Mouse (Mus musculus) CH12.LX (cell line): Measurements from ENCODE around the gene Pla2g4e. TPM values are rescaled to one million over a fixed set of nuclear protein-coding genes. Genes with fewer than 3 reads are reported as not detected.

ENCODE experiments used
- DNase-seq: peaks from one replicate; pipeline ENCODE4 v3.0.0-alpha.2; 2013; ENCODE audit errors: extremely low read depth
- H3K27ac ChIP-seq: 2 replicates; pipeline ENCODE4 v1.5.1; 2012; ENCODE audit warnings: low read depth, mild to moderate bottlenecking, control low read depth, moderate library complexity; ENCODE audit not compliant: insufficient read depth
- H3K27me3 ChIP-seq: replicated peaks from 2 replicates; pipeline ENCODE3; 2012; ENCODE audit warnings: inconsistent platforms
- H3K36me3 ChIP-seq, 2 experiments: replicated peaks in 1 of 2; 2 replicates each; pipeline versions ENCODE3 to v1.6.1; 2012; ENCODE audit warnings: inconsistent platforms in 1 of 2, low read length in 1 of 2, mild to moderate bottlenecking in 1 of 2, mixed read lengths in 1 of 2, moderate library complexity in 1 of 2; ENCODE audit not compliant: control insufficient read depth in 1 of 2, insufficient read depth in 1 of 2
- H3K4me1 ChIP-seq, 2 experiments: 2 replicates each; pipeline ENCODE4 v1.6.1; 2012; ENCODE audit warnings: inconsistent platforms in 1 of 2, moderate library complexity in 1 of 2; ENCODE audit not compliant: insufficient read depth in 2 of 2, control insufficient read depth in 1 of 2
- H3K4me2 ChIP-seq: 2 replicates; pipeline ENCODE4 v1.6.1; 2012; ENCODE audit warnings: low read depth, mild to moderate bottlenecking, control low read depth; ENCODE audit not compliant: poor library complexity, insufficient read depth, severe bottlenecking
- H3K4me3 ChIP-seq, 3 experiments: fragments of 150-350 bp in 1 of 3; sonication (generic) in 1 of 3; replicated peaks in 1 of 3; 2 replicates each; pipeline versions ENCODE3 to v1.5.1; 2011 to 2012; ENCODE audit warnings: low read depth in 2 of 3, low read length in 2 of 3, mild to moderate bottlenecking in 2 of 3, moderate library complexity in 2 of 3, control low read depth in 1 of 3, improper control_type of control experiment in 1 of 3, inconsistent platforms in 1 of 3, mixed read lengths in 1 of 3; ENCODE audit not compliant: poor library complexity in 1 of 3
- H3K79me2 ChIP-seq: replicated peaks from 2 replicates; pipeline ENCODE4 v1.6.1; 2012; ENCODE audit warnings: mild to moderate bottlenecking, moderate library complexity; ENCODE audit not compliant: control insufficient read depth, poor library complexity, insufficient read depth, severe bottlenecking; ENCODE audit errors: extremely low read depth
- H3K9ac ChIP-seq: 2 replicates; pipeline ENCODE4 v1.6.1; 2012; ENCODE audit warnings: low read depth, mild to moderate bottlenecking, control low read depth, moderate library complexity; ENCODE audit not compliant: insufficient read depth
- H3K9me3 ChIP-seq: replicated peaks from 2 replicates; pipeline ENCODE3; 2012; ENCODE audit warnings: low read length, inconsistent platforms, mixed read lengths
- CHD2 ChIP-seq: IDR thresholded peaks from 2 replicates; pipeline ENCODE4 v1.6.1; 2011; ENCODE audit warnings: low read length, improper control_type of control experiment
- CTCF ChIP-seq, 2 experiments: IDR thresholded peaks in 1 of 2; conservative IDR thresholded peaks in 1 of 2; 2 replicates each; pipeline ENCODE4 v1.5.1; 2011 to 2012; ENCODE audit warnings: low read depth in 2 of 2, low read length in 2 of 2, improper control_type of control experiment in 1 of 2, inconsistent platforms in 1 of 2, mild to moderate bottlenecking in 1 of 2, moderate library complexity in 1 of 2
- HCFC1 ChIP-seq: IDR thresholded peaks from 2 replicates; pipeline ENCODE4 v1.6.1; 2012; ENCODE audit warnings: low read depth, mild to moderate bottlenecking, inconsistent platforms, low read length, improper control_type of control experiment
- IRF4 ChIP-seq: IDR thresholded peaks from 2 replicates; pipeline ENCODE4 v1.6.1; 2014; ENCODE audit warnings: low read depth, mild to moderate bottlenecking, inconsistent platforms, low read length, improper control_type of control experiment
- JUN ChIP-seq: IDR thresholded peaks from 2 replicates; pipeline ENCODE4 v1.6.1; 2011; ENCODE audit warnings: low read depth, mild to moderate bottlenecking, low read length, improper control_type of control experiment, moderate library complexity; ENCODE audit not compliant: insufficient read depth
- JUND ChIP-seq: conservative IDR thresholded peaks from 2 replicates; pipeline ENCODE4 v1.6.1; 2011; ENCODE audit warnings: low read depth, low read length, improper control_type of control experiment
- KAT2A ChIP-seq: IDR thresholded peaks from 2 replicates; pipeline ENCODE4 v1.6.1; 2012; ENCODE audit warnings: low read length, improper control_type of control experiment, inconsistent platforms; ENCODE audit not compliant: insufficient replicate concordance
- MAX ChIP-seq: IDR thresholded peaks from 2 replicates; pipeline ENCODE4 v1.6.1; 2011; ENCODE audit warnings: low read length, improper control_type of control experiment
- MAZ ChIP-seq: IDR thresholded peaks from 2 replicates; pipeline ENCODE4 v1.6.1; 2012; ENCODE audit warnings: low read depth, mild to moderate bottlenecking, inconsistent platforms, low read length, improper control_type of control experiment, moderate library complexity
- MEF2A ChIP-seq: IDR thresholded peaks from 2 replicates; pipeline ENCODE4 v1.6.1; 2014; ENCODE audit warnings: low read depth, mild to moderate bottlenecking, inconsistent platforms, low read length, improper control_type of control experiment, borderline replicate concordance
- MXI1 ChIP-seq: IDR thresholded peaks from 2 replicates; pipeline ENCODE4 v1.6.1; 2011; ENCODE audit warnings: mild to moderate bottlenecking, low read depth, low read length, improper control_type of control experiment
- MYC ChIP-seq: IDR thresholded peaks from 2 replicates; pipeline ENCODE4 v1.6.1; 2011; ENCODE audit warnings: low read depth, mild to moderate bottlenecking, improper control_type of control experiment, low read length
- NELFE ChIP-seq: IDR thresholded peaks from 2 replicates; pipeline ENCODE4 v1.6.1; 2011; ENCODE audit warnings: low read depth, low read length, improper control_type of control experiment
- NRF1 ChIP-seq: IDR thresholded peaks from 2 replicates; pipeline ENCODE4 v1.6.1; 2014; ENCODE audit warnings: low read depth, mild to moderate bottlenecking, inconsistent platforms, low read length, improper control_type of control experiment, moderate library complexity
- POLR2A ChIP-seq: IDR thresholded peaks from 2 replicates; pipeline ENCODE4 v1.6.1; 2011; ENCODE audit warnings: low read depth, mild to moderate bottlenecking, improper control_type of control experiment, low read length
- RAD21 ChIP-seq: IDR thresholded peaks from 2 replicates; pipeline ENCODE4 v1.6.1; 2011; ENCODE audit warnings: low read depth, mild to moderate bottlenecking, low read length, improper control_type of control experiment, moderate library complexity
- TBP ChIP-seq: conservative IDR thresholded peaks from 2 replicates; pipeline ENCODE4 v1.6.1; 2011; ENCODE audit warnings: low read depth, low read length, improper control_type of control experiment
- USF1 ChIP-seq: IDR thresholded peaks from 2 replicates; pipeline ENCODE4 v1.6.1; 2014; ENCODE audit warnings: low read depth, mild to moderate bottlenecking, inconsistent platforms, low read length, improper control_type of control experiment
- USF2 ChIP-seq: conservative IDR thresholded peaks from 2 replicates; pipeline ENCODE4 v1.6.1; 2011; ENCODE audit warnings: low read depth, low read length, improper control_type of control experiment
- ZC3H11A ChIP-seq: IDR thresholded peaks from 2 replicates; pipeline ENCODE4 v1.6.1; 2012; ENCODE audit warnings: low read depth, mild to moderate bottlenecking, inconsistent platforms, low read length, improper control_type of control experiment
- ZMIZ1 ChIP-seq: IDR thresholded peaks from 2 replicates; pipeline ENCODE4 v1.6.1; 2012; ENCODE audit warnings: low read depth, mild to moderate bottlenecking, inconsistent platforms, low read length, improper control_type of control experiment
- ZNF384 ChIP-seq: IDR thresholded peaks from 2 replicates; pipeline ENCODE4 v1.6.1; 2012; ENCODE audit warnings: low read depth, low read length, improper control_type of control experiment, inconsistent platforms
- dilution Hi-C: fragments of 300-500 bp; cut with MboI; formaldehyde crosslinking; loops from 2 replicates; pipeline ENCODE4 v1.14.3; 2020; ENCODE audit warnings: low sequenced_read_pairs; ENCODE audit not compliant: extremely low pct_unique_long_range_greater_than_20kb, extremely low pct_ligation_motif_present
- in situ Hi-C: fragments of 300-500 bp; cut with MboI; formaldehyde crosslinking; loops from 3 replicates; pipeline ENCODE4 v1.14.3; 2019; ENCODE audit warnings: low sequenced_read_pairs, low pct_ligation_motif_present, low pct_unique_long_range_greater_than_20kb, mixed read lengths
- polyA plus RNA-seq: library from polyadenylated mRNA; unstranded; fragments of >175 nt; gene quantifications from 2 replicates; pipeline ENCODE4 v1.2.1, GENCODE M21; 2012; ENCODE audit warnings: low read depth; ENCODE audit not compliant: insufficient read length
- total RNA-seq, 2 experiments: library from RNA; depleted of rRNA; stranded (reverse); fragments of 300-350 nt in 1 of 2; fragments of >200 nt in 1 of 2; gene quantifications; 2 replicates each; pipeline ENCODE4 v1.2.3; 2012 to 2014

Pla2g4e gene
- total and polyA plus RNA-seq, 3 experiments, result not detected

- no peak overlapping the region for H3K4me2 ChIP-seq
- H3K36me3 ChIP-seq, result no peaks in the 10 kb centered on the region
- no peak for DNase-seq
- H3K9me3 ChIP-seq, result peaks cover 7% of the 10 kb centered on the region
- in situ Hi-C loops, result loop anchor here (5.0 kb wide), 1 partner anchor 88 kb away; no protein-coding TSS in a partner anchor
- H3K9ac ChIP-seq, result no peak overlapping the region
- TF ChIP-seq MAX (no peak), ZNF384 (no peak), CHD2 (no peak), KAT2A (no peak), ZC3H11A (no peak), NRF1 (no peak), JUND (no peak), MXI1 (no peak), TBP (no peak), MYC (no peak), USF2 (no peak), HCFC1 (no peak), JUN (no peak), ZMIZ1 (no peak), MEF2A (no peak), CTCF (conservative IDR thresholded peaks at IDR 0.05 in 1 of 2, IDR thresholded peaks at IDR 0.05 in 1 of 2; ENCODE audit: low read depth in 2 of 2, low read length in 2 of 2) (no peak), NELFE (no peak), MAZ (no peak), POLR2A (no peak)
- TF ChIP-seq, all 38 proteins: peak for 0
- H3K4me1 ChIP-seq, result peaks cover 5 to 15% of the 10 kb centered on the region in 2 experiments; a peak in 3 of 4 replicates
- dilution Hi-C loops, result no loop called here
- H3K27ac ChIP-seq, result no peak overlapping the region
- H3K4me3 ChIP-seq, result no peak overlapping the region
- no peaks in the 10 kb centered on the region for H3K79me2 ChIP-seq
- H3K27me3 ChIP-seq, result peaks cover 1% of the 10 kb centered on the region
Observed at GRCm38 (mm10) chr2:120264858-120265257, 19.7 kb upstream of the Pla2g4e start.

- Histone ChIP-seq H3K9ac (no peak overlapping the region), H3K79me2 (no peaks in the 10 kb centered on the region), H3K27ac (no peak overlapping the region), H3K4me2 (no peak overlapping the region), H3K36me3 (no peaks in the 10 kb centered on the region), H3K9me3 (peaks cover 7% of the 10 kb centered on the region), H3K4me1 (peaks cover 5 to 15% of the 10 kb centered on the region in 2 experiments; a peak in 3 of 4 replicates), H3K27me3 (no peaks in the 10 kb centered on the region), H3K4me3 (no peak overlapping the region)
- no peak for DNase-seq
- TF ChIP-seq USF1 (no peak), IRF4 (no peak), USF2 (no peak), CTCF (conservative IDR thresholded peaks at IDR 0.05 in 1 of 2, IDR thresholded peaks at IDR 0.05 in 1 of 2; ENCODE audit: low read depth in 2 of 2, low read length in 2 of 2) (no peak), RAD21 (no peak)
- in situ Hi-C loops, result no loop called here
- dilution Hi-C loops, result no loop called here
Observed at GRCm38 (mm10) chr2:120262876-120263275, 17.7 kb upstream of the Pla2g4e start.
